Mouse (Mus musculus): Measurements from ENCODE around the gene D130052B06Rik.

- no peak for TF ChIP-seq CTCF (IDR thresholded peaks at IDR 0.05; ENCODE audit: low read depth, low read length)
- no peak for TF ChIP-seq POLR2A (IDR thresholded peaks at IDR 0.05; ENCODE audit: borderline replicate concordance, low read depth, low read length)
Measured at GRCm38 (mm10) chr11:33563921-33564320, 35.2 kb upstream of the D130052B06Rik start.

All from bone marrow macrophage, adult 2 months (primary cell).